Mouse (Mus musculus): ENCODE measurements around the gene Gm47791.

Gm47791 gene

GRCm38 (mm10) chr1:82724339-82725025 lies 46.6 kb downstream of the Gm47791 start, which contains the start of gene Mff:
TSS of gene Mff (plus strand) at chr1:82724890.
- DNase-seq (ENCODE audit: low spot score) = peak; percentile 96
